Mouse (Mus musculus) testis, adult 2 months (tissue): ENCODE data around the gene Sap30bp. TPM values are rescaled to one million over a fixed set of nuclear protein-coding genes. Genes with fewer than 3 reads are reported as not detected.

Experiments
- H3K27ac ChIP-seq: fragments of 200-500 bp; 2 replicates; pipeline ENCODE4 v1.5.1; 2012; ENCODE audit warnings: low read depth, low read length; ENCODE audit not compliant: control insufficient read depth, insufficient read depth
- H3K27me3 ChIP-seq: fragments of 200-500 bp; 2 replicates; pipeline ENCODE4 v1.6.1; 2012; ENCODE audit warnings: mild to moderate bottlenecking, low read length, moderate library complexity; ENCODE audit not compliant: control insufficient read depth, insufficient read depth
- H3K36me3 ChIP-seq: fragments of 200-500 bp; 2 replicates; pipeline ENCODE4 v1.6.1; 2012; ENCODE audit warnings: mild to moderate bottlenecking, low read length; ENCODE audit not compliant: control insufficient read depth, insufficient read depth
- H3K4me1 ChIP-seq: fragments of 200-500 bp; 2 replicates; pipeline ENCODE4 v1.6.1; 2012; ENCODE audit warnings: low read length; ENCODE audit not compliant: control insufficient read depth, insufficient read depth
- H3K4me3 ChIP-seq: fragments of 200-500 bp; 2 replicates; pipeline ENCODE4 v1.5.1; 2012; ENCODE audit warnings: low read depth, mild to moderate bottlenecking, low read length, moderate library complexity, mixed read lengths; ENCODE audit not compliant: control insufficient read depth
- CTCF ChIP-seq: fragments of 200-500 bp; IDR thresholded peaks from 2 replicates; pipeline ENCODE4 v1.5.1; 2012; ENCODE audit warnings: low read depth, mild to moderate bottlenecking, inconsistent platforms, low read length, moderate library complexity; ENCODE audit not compliant: control insufficient read depth, insufficient read depth, insufficient replicate concordance
- POLR2A ChIP-seq: fragments of 200-500 bp; IDR thresholded peaks from 2 replicates; pipeline ENCODE4 v1.6.1; 2012; ENCODE audit warnings: low read depth, mild to moderate bottlenecking, inconsistent platforms, low read length, moderate library complexity; ENCODE audit not compliant: control insufficient read depth
- polyA plus RNA-seq: library from polyadenylated mRNA; depleted of rRNA; stranded (reverse); fragments of >200 nt; gene quantifications from 2 replicates; pipeline ENCODE4 v1.2.3, GENCODE M21; 2012

The Sap30bp gene
- polyA plus RNA-seq, 1 experiment = 20.2 TPM

- TF ChIP-seq POLR2A (no peak; the same call in 1 of the 2 replicates), CTCF (peak; percentile 25; the same call in 1 of the 2 replicates)
These were observed 72.0 kb downstream of the Sap30bp start for GRCm38 (mm10) chr11:116004840-116005700.

GRCm38 (mm10) chr11:116005701-116006419 is 72.8 kb downstream of the Sap30bp start:
- TF ChIP-seq CTCF (no peak), POLR2A (no peak)
- no peaks in the 10 kb centered on the region for H3K36me3 ChIP-seq
- peaks cover 10% of the 10 kb centered on the region for H3K4me1 ChIP-seq
- no peaks in the 10 kb centered on the region for H3K27me3 ChIP-seq
- H3K4me3 ChIP-seq = no peak overlapping the region
- no peak overlapping the region for H3K27ac ChIP-seq

More at GRCm38 (mm10) chr11:116004840-116005700, 72.0 kb downstream of the Sap30bp start:
- Histone ChIP-seq H3K27me3 (no peaks in the 10 kb centered on the region), H3K4me1 (peaks cover 10% of the 10 kb centered on the region), H3K4me3 (peak overlapping the region; percentile 42), H3K36me3 (no peaks in the 10 kb centered on the region), H3K27ac (no peak overlapping the region)

GRCm38 (mm10) chr11:116007095-116007850 is 74.2 kb downstream of the Sap30bp start:
- Histone ChIP-seq H3K36me3 (no peaks in the 10 kb centered on the region), H3K27me3 (no peaks in the 10 kb centered on the region), H3K27ac (no peak overlapping the region), H3K4me1 (peaks cover 13% of the 10 kb centered on the region), H3K4me3 (no peak overlapping the region)
- TF ChIP-seq POLR2A (no peak), CTCF (no peak)

- no peak for TF ChIP-seq POLR2A
- TF ChIP-seq CTCF = no peak
- Histone ChIP-seq H3K27me3 (no peaks in the 10 kb centered on the region), H3K36me3 (no peaks in the 10 kb centered on the region), H3K27ac (no peak overlapping the region), H3K4me1 (peaks cover 21% of the 10 kb centered on the region), H3K4me3 (no peak overlapping the region)
These were observed 75.3 kb downstream of the Sap30bp start for GRCm38 (mm10) chr11:116008411-116008810.

- no peak overlapping the region for H3K27ac ChIP-seq
- H3K4me1 ChIP-seq = peaks cover 21% of the 10 kb centered on the region
- H3K36me3 ChIP-seq = no peaks in the 10 kb centered on the region
- no peak for TF ChIP-seq POLR2A
- H3K27me3 ChIP-seq = no peaks in the 10 kb centered on the region
- H3K4me3 ChIP-seq = no peak overlapping the region
These were observed 75.8 kb downstream of the Sap30bp start for GRCm38 (mm10) chr11:116008832-116009375.

GRCm38 (mm10) chr11:116009661-116010060 is 76.6 kb downstream of the Sap30bp start:
- no peaks in the 10 kb centered on the region for H3K27me3 ChIP-seq
- H3K27ac ChIP-seq = no peak overlapping the region
- no peaks in the 10 kb centered on the region for H3K36me3 ChIP-seq
- H3K4me1 ChIP-seq = peaks cover 21% of the 10 kb centered on the region
- no peak for TF ChIP-seq CTCF
- no peak for TF ChIP-seq POLR2A
- no peak overlapping the region for H3K4me3 ChIP-seq

- Histone ChIP-seq H3K27ac (no peak overlapping the region), H3K4me3 (no peak overlapping the region), H3K36me3 (no peaks in the 10 kb centered on the region), H3K27me3 (no peaks in the 10 kb centered on the region), H3K4me1 (peaks cover 16% of the 10 kb centered on the region)
- TF ChIP-seq POLR2A (no peak), CTCF (no peak)
These were observed 77.1 kb downstream of the Sap30bp start for GRCm38 (mm10) chr11:116010146-116010545.
